ENCODE assay signal across 9 mouse cellular contexts in genomic region chr17:88274720-88275433, GRCm38 (mm10).
DNase-seq lines count a peak whose midpoint lies in the region; ATAC-seq lines count a peak whose summit lies in the region.
"Had no signal": no experiment of that assay in that cellular context is flagged by ENCODE, and none has a peak within 500 bp of the region (broad histone marks: within the 10 kb centered on the region; RNA-seq: fewer than 3 reads in every experiment).

No protein-coding gene starts in this region.

- intact Hi-C loops in left cerebral cortex, postnatal 4 days (cut with DNase I): no loop called here

- WGBS in forebrain, embryonic 15.5 days: 17% methylated on average over 6 of the region's 6 CpGs
- 27% methylated on average over 6 of the region's 6 CpGs for WGBS in neural tube, embryonic 12.5 days

- H3K9ac ChIP-seq in forebrain, embryonic 15.5 days (replicated peaks): no peak overlapping the region
- H3K9ac ChIP-seq in neural tube, embryonic 12.5 days: no peak overlapping the region

- peak; percentile 78 for ATAC-seq in forebrain, embryonic 15.5 days (replicated peaks)
- peak; percentile 88 for ATAC-seq in neural tube, embryonic 12.5 days (ENCODE audit: low FRiP score, low read depth)

- H3K27me3 ChIP-seq in forebrain, embryonic 15.5 days: no peaks in the 10 kb centered on the region
- H3K27me3 ChIP-seq in neural tube, embryonic 12.5 days (replicated peaks): no peaks in the 10 kb centered on the region

- no peak overlapping the region for H3K4me3 ChIP-seq in forebrain, embryonic 15.5 days
- no peak overlapping the region for H3K4me3 ChIP-seq in neural tube, embryonic 12.5 days

- H3K27ac ChIP-seq in forebrain, embryonic 15.5 days (replicated peaks): peak overlapping the region; percentile 77
- no peak overlapping the region for H3K27ac ChIP-seq in neural tube, embryonic 12.5 days

- no peaks in the 10 kb centered on the region for H3K36me3 ChIP-seq in forebrain, embryonic 15.5 days
- H3K36me3 ChIP-seq in neural tube, embryonic 12.5 days: no peaks in the 10 kb centered on the region

- H3K9me3 ChIP-seq in forebrain, embryonic 15.5 days: no peaks in the 10 kb centered on the region
- no peaks in the 10 kb centered on the region for H3K9me3 ChIP-seq in neural tube, embryonic 12.5 days

- H3K4me1 ChIP-seq in forebrain, embryonic 15.5 days: peaks cover 19% of the 10 kb centered on the region
- H3K4me1 ChIP-seq in neural tube, embryonic 12.5 days: peaks cover 6% of the 10 kb centered on the region; the same call in 1 of the 2 replicates

- peak overlapping the region; percentile 17 for H3K4me2 ChIP-seq in forebrain, embryonic 15.5 days (replicated peaks)
- H3K4me2 ChIP-seq in neural tube, embryonic 12.5 days (replicated peaks): no peak overlapping the region

- peak; percentile 30 for DNase-seq in adrenal gland, adult 2 months
- DNase-seq in adrenal gland, postnatal 36 days: no peak
- peak; percentile 25 to 31 for DNase-seq in left cerebral cortex, adult 18-20 months (ENCODE audit: low spot score in 2 of 2)
- no peak for DNase-seq in left cerebral cortex, postnatal 4 days
- no peak for DNase-seq in natural killer cell, adult 2 months (ENCODE audit: low spot score in 2 of 2)
- DNase-seq in cerebellum, adult 11-12 months: no peak
- DNase-seq: liver had no signal

Comparison
In these comparisons a context has a peak if more than half of its experiments do, and no peak if none do; other contexts are left out.
1. DNase-seq: peak in adrenal gland, adult 2 months (single experiment) and left cerebral cortex, adult 18-20 months (2 of 2); none in adrenal gland, postnatal 36 days (0 of 2), left cerebral cortex, postnatal 4 days (single experiment), natural killer cell, adult 2 months (0 of 2) and cerebellum, adult 11-12 months (single experiment).